Mouse (Mus musculus) bone marrow macrophage, adult 2 months (primary cell): ENCODE data around the gene 1700016K19Rik. TPM values are rescaled to one million over a fixed set of nuclear protein-coding genes. Genes with fewer than 3 reads are reported as not detected.

Experiments used
- H3K27ac ChIP-seq: 2 replicates; pipeline ENCODE4 v1.5.1; 2012; ENCODE audit warnings: low read depth, low read length; ENCODE audit not compliant: insufficient read depth
- H3K4me1 ChIP-seq: 2 replicates; pipeline ENCODE4 v1.6.1; 2012; ENCODE audit warnings: low read length; ENCODE audit not compliant: control insufficient read depth, insufficient read depth
- H3K4me3 ChIP-seq: 2 replicates; pipeline ENCODE4 v1.5.1; 2012; ENCODE audit warnings: mild to moderate bottlenecking, low read length, moderate library complexity; ENCODE audit not compliant: insufficient read depth
- CTCF ChIP-seq: IDR thresholded peaks from 2 replicates; pipeline ENCODE4 v1.5.1; 2012; ENCODE audit warnings: low read depth, mild to moderate bottlenecking, low read length, moderate library complexity
- POLR2A ChIP-seq: IDR thresholded peaks from 2 replicates; pipeline ENCODE4 v1.6.1; 2012; ENCODE audit warnings: mild to moderate bottlenecking, low read depth, low read length, borderline replicate concordance
- polyA plus RNA-seq: library from polyadenylated mRNA; stranded (reverse); fragments of >200 nt; gene quantifications from 2 replicates; pipeline ENCODE4 v1.2.4, GENCODE M21; 2012; ENCODE audit not compliant: missing spikeins, insufficient read depth, insufficient read length

1700016K19Rik gene
- polyA plus RNA-seq, 1 experiment = not detected

GRCm38 (mm10) chr11:76027139-76028071, 27.7 kb downstream of the 1700016K19Rik start, which contains the start of gene Rflnb:
Gene Rflnb (minus strand): TSS chr11:76027782.
- Histone ChIP-seq H3K27ac (no peak within 1 kb of the TSS), H3K4me1 (no peaks in the 10 kb centered on the region), H3K4me3 (peak within 1 kb of the TSS; percentile 67)
- TF ChIP-seq POLR2A (no peak), CTCF (no peak)

GRCm38 (mm10) chr11:76028072-76028465, 28.4 kb downstream of the 1700016K19Rik start:
- Histone ChIP-seq H3K4me1 (no peaks in the 10 kb centered on the region), H3K4me3 (peak overlapping the region; percentile 67), H3K27ac (no peak overlapping the region)
- TF ChIP-seq POLR2A (no peak), CTCF (no peak)

- TF ChIP-seq POLR2A (no peak), CTCF (no peak)
- H3K27ac ChIP-seq = no peak overlapping the region
- H3K4me1 ChIP-seq = peaks cover 12% of the 10 kb centered on the region
- H3K4me3 ChIP-seq = no peak overlapping the region
Observed at GRCm38 (mm10) chr11:76033359-76033758, 33.6 kb downstream of the 1700016K19Rik start.

DNA sequence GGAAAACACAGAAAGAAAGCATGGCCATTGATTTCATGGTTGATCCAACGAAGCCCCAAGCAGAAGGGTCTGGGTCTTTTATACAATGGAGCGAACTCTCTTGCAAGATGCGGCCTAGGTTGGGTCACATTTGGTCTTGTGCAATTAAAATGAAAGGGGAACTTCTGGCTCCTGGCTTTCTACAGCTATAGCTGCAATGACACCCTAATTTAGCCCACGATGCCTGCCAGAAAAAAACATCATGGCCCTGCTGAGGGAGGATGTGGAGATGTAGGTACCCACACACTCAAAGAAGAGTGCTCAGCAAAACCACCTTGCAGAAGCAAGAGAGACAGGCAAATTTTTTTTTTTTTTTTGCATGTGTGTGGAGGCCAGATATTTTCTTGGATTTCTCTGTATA, 34.1 kb downstream of the 1700016K19Rik start:
- Histone ChIP-seq H3K27ac (no peak overlapping the region), H3K4me3 (no peak overlapping the region), H3K4me1 (peaks cover 12% of the 10 kb centered on the region)
- TF ChIP-seq CTCF (no peak), POLR2A (no peak)

DNA sequence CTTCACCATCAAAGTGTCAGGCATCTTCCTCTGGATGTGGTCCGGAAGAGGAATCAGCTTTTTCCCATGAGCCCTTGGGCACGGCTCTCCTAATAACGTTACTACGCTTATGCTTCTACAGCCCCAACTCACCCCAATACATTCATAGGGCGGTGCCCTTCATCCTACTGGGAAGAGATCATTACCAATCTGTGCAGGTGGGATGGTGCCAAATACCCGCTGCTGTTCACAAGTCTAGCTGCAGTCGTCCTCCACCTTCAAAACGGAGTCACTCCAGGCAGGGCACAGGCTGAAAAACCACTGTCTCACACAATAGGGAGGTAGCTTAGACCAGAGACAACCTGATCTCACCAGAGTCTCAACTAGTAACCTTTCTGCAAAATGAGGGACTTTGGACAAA, 35.5 kb downstream of the 1700016K19Rik start:
- no peak overlapping the region for H3K4me3 ChIP-seq
- H3K4me1 ChIP-seq = peaks cover 12% of the 10 kb centered on the region
- TF ChIP-seq POLR2A (no peak), CTCF (no peak)
- H3K27ac ChIP-seq = no peak overlapping the region

- Histone ChIP-seq H3K4me1 (peaks cover 12% of the 10 kb centered on the region), H3K4me3 (no peak overlapping the region), H3K27ac (no peak overlapping the region)
- TF ChIP-seq CTCF = no peak
- no peak for TF ChIP-seq POLR2A
Observed at GRCm38 (mm10) chr11:76037581-76038294, 38.0 kb downstream of the 1700016K19Rik start.

GRCm38 (mm10) chr11:76039271-76040053, 39.8 kb downstream of the 1700016K19Rik start:
- no peaks in the 10 kb centered on the region for H3K4me1 ChIP-seq
- no peak overlapping the region for H3K4me3 ChIP-seq
- no peak overlapping the region for H3K27ac ChIP-seq
- TF ChIP-seq POLR2A (no peak), CTCF (no peak)

DNA sequence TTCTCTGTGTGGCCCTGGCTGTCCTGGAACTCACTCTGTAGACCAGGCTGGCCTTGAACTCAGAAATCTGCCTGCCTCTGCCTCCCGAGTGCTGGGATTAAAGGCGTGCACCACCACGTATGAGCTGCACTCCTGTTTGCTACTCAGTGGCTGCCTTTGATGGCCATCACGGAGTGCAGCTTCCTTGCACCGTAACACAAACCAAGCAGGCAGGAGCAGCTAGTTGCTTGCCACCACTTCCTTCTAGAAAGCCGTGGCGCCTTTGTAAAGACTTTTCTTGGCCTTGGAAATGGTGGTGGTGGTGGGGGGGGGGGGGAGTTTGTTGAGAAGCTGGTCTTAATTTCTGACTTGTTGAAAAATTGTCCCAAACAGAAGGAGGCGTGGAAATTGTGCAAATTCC, 40.4 kb downstream of the 1700016K19Rik start:
- Histone ChIP-seq H3K4me1 (no peaks in the 10 kb centered on the region), H3K4me3 (no peak overlapping the region), H3K27ac (no peak overlapping the region)
- TF ChIP-seq CTCF (no peak), POLR2A (no peak)

GRCm38 (mm10) chr11:76040761-76041376, 41.2 kb downstream of the 1700016K19Rik start:
- no peak overlapping the region for H3K4me3 ChIP-seq
- H3K4me1 ChIP-seq = no peaks in the 10 kb centered on the region
- no peak for TF ChIP-seq POLR2A
- TF ChIP-seq CTCF = no peak
- no peak overlapping the region for H3K27ac ChIP-seq
